Mouse (Mus musculus) urinary bladder, adult 18-20 months (tissue): ENCODE results near the gene Hps1.

Source experiments
- DNase-seq, 2 experiments: peaks; one replicate each; pipeline ENCODE4 v3.0.0; 2022; ENCODE audit warnings: low spot score in 2 of 2, mixed read lengths in 2 of 2

Hps1 gene

GRCm38 (mm10) chr19:42755148-42755870 is 24.5 kb downstream of the Hps1 start:
- DNase-seq: no peak

DNA sequence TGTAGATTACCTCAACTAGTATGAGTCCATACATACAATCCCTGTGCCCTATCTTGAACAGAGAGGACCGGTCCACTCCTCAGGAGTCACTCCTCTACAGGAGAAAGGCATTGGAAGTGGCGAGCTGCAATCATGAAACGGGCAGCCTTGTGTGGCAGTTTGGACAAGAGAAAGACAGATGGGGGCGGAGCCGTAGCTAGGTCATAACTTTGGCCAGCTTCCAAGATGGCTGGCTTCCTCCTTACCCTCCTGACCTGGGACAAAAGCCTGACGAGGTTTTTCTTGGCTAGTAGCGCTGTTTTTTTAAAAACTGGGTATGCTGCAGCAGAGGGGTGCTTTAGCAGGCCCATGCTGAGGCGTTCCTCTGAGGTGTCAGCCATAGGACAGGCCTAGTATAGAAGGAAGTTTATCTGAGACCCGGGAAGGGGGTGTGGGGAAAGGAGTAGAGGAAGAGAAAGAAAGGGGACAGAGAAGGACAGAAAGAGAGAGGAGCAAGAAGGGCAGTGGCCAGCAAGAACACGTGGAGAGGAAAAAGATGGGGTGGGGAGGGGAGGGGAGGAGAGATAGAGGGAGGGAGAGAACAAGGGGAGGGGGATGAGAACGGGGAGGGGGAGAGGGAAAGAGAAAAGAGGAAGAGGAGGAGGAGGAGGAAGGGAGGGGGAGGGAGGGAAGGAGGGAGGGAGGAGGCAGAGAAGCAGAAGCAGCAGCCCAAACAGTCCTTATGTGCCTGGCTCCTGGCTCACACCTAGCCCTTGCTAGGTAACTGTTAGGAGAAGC is 26.4 kb downstream of the Hps1 start:
- peak; percentile 44 to 59 for DNase-seq

DNA sequence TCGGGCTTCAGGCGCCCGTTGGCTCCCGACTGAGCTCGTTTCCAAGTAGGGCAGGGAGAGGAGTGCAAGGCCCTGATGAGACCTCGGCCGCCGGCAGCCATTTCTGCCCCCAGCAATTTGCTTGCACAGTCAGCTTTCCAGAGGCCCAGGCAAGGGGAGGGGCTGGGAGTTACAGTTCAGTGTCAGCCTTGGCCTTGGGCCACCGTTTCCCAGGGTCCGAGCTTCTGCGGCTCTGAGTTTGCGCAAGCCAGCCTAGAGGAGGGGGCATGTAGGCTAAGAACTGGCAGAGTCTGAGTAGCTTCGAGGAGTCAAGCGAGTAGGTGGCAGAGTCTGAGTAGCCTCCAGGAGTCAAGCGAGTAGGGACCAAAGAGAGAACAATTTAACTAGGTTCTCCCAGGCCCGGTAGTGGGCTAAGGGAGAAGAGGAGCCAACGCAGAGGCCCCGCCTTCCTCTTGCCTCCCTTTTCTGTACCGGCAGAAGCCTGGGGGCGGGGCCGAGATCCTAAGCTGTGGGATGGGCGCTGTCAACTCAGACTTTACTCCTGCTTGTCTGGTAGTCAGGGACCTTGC is 27.3 kb downstream of the Hps1 start, which contains the start of gene Pyroxd2:
Gene Pyroxd2 (minus strand): TSS at position 413 of the 569 bp plus-strand sequence.
- DNase-seq: peak; percentile 55 to 69

GRCm38 (mm10) chr19:42750196-42750595 is 29.6 kb downstream of the Hps1 start:
- no peak for DNase-seq

DNA sequence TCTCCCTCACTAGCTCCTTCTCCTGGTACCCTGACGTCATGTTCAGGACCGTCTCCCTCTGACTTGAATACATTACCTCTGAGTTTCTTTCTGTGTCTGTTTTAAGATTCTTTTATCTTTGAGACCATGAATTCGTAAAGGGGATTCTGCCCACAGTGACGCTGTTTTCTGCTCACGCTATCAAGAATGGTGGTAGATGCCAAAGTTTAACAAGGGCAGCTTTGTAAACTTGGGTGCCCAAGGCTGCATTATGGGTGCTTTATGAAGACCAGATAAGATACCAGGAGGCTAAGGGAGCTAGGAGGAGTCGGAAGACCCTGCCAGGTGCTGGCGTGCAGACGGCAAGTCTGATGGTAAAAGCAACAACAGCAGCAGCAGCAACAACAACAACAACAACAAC is 33.1 kb downstream of the Hps1 start:
- DNase-seq: no peak

DNA sequence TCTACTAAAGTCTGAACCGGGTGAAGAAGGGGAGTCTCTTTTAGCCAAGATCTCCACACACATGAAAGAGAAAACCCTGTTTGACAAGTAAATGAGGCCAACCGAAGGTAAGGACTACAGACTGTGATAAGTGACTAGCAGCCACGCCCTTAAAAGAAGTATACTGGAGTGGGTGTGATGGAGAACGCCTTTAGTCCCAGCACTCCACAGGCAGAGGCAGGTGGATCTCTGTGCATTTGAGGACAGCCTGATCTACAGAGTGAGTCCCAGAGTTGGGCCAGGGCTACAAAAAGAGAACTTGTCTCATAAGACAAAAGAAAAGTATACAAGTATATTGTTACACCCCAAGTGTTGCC is 33.9 kb downstream of the Hps1 start:
- DNase-seq: no peak

DNA sequence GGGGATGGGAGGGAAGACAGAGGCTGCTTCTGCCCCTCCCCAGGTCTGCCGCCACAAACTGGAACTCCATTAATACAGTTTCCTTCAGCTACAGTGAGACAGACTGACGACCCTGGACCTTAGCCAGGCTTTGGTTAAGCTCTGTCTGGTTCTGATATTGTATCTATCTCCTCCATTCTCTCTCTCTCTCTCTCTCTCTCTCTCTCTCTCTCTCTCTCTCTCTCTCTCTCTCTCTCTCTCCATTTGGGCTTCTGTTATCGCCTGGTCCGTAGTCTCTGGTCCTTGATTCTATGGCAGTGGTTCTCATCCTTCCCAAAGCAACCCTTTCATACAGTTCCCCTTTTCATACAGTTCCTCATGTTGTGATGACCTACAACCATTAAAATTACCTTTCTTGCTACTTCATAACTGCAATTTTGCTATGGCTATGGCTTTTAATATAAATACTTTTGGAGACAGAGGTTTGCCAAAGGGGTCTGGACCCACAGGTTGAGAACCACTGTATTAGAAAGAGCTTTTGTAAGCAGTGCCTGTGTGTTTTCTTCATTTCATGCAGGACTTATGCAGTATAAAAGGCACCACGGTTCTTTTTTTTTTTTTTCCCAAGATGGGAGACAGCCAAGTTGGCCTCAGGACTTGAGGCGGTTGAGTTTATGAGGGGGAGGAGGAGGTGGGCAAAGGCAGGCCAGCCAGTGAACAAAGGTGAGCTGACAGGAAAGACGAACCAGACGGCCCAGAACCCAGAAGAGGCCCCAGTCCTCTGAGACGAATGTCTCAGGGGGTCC is 34.5 kb downstream of the Hps1 start:
- no peak for DNase-seq

GRCm38 (mm10) chr19:42744162-42744586 is 35.6 kb downstream of the Hps1 start:
- DNase-seq: peak in 1 of 2 experiments; percentile 42

- no peak for DNase-seq
Observed at GRCm38 (mm10) chr19:42743261-42743660, 36.5 kb downstream of the Hps1 start.

DNA sequence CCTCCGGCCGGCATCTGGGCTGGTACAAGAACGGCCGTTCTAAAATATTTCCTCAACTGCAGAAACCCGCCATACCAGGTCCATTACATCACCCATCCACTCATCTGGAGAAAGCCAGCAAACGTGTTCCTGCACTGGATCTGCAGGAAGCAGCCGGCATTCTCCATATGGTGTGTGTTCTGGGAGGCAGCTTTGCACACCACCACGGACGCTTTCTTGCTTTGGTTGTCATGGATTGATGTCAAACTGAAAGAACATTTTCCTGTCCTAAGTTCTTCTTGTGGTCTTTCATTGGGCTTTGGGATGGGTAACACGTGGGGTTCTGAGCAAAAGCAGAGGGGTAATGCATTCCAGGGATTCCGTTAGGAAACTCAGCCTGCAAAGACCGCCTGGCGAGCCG is 37.9 kb downstream of the Hps1 start:
- DNase-seq: no peak

DNA sequence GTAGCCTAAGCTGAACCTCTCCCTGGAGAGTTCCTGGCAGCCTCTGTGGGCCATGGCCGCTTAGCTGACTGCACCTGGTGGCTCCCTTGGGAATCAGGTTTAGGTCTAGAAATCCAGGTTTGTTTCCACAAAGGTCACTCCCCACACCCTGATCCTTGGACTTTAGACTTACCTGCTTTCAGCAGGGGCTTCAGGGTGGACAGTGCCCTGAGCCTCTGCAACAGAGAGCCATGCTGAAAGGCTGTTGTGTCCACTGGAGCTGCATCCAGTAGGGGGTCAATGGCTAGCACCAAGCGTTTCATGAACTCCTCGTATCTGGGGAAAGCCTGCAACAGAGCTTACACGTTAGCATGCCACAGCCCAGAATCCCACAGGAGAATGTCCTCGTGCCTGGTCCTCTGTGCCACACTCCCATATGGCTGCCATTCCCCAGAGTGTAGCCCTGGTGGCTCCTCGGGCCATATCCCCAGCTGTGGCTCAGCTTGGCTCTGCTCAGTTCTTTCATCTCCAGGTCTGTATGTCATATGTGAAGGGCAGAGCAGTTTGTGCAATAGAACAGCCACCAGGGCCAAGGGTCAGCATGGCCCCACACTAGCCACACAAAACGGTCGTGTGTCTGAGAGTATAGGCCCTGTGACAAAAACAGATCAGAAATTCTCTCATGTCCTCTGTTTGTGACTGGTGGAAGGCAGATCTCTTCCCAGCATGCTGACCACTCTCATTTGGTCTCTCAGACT is 39.4 kb downstream of the Hps1 start:
- DNase-seq: no peak

DNA sequence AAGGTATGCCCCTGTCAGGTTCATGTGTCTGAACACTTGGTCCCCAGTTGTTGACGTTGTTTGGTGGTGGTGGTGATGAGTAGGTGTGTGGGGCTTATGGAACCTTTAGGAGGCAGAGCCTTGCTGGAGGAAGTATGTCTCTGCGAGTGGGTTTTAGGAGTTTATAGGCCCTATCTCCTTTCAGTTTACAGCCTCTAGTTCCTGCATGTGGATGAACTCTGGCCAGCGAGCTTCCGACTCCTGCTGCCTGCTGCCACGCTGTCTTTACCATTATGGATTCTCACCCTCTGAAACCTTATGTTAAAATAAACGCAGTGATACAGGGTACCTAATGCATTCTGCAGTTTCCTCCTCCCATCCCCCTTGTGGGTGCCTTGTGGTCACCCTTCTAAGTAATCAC is 40.0 kb downstream of the Hps1 start:
- DNase-seq: no peak

DNA sequence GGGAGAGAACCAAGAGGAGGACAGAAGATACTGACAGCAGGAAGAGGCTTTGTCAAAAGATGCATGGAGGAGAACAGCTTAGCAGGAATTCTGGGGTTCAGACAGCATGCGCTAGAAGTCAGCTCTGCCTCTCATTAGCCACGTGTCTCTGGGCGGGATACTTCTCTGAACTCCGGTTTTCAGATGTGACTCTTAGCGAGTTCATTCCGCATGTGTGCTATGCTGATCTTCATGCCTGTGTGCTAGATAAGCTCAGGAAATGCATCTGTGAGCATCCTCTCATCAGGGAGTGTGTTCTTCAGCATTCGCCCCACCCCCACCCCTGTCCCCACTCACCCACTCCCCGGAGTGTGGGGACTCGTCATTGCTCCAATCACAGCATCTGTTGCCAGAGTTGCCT is 42.0 kb downstream of the Hps1 start:
- DNase-seq: no peak

DNA sequence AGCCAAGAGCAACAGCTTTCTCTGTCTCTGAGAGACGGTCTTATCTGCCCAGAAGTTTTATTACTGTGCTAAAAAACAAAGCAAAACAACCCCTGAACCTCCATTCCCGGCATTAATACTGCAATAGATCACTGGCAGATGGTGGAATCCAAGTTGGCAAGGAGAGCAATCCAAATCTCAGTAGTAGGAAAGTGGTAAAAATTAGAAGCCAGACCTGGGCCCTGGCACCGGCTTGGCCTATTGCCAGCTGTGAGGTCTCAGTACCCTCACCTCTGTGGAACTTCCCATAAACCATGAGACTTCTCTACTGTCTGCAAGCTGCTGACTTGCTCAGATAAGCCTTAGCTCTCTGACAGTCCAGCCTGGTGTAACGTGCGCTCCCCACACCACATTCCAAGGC is 44.8 kb downstream of the Hps1 start:
- no peak for DNase-seq

- DNase-seq: no peak
Observed at GRCm38 (mm10) chr19:42727424-42727823, 52.4 kb downstream of the Hps1 start.

- DNase-seq: no peak
Observed at GRCm38 (mm10) chr19:42726766-42727165, 53.0 kb downstream of the Hps1 start.

GRCm38 (mm10) chr19:42725973-42726350 is 53.8 kb downstream of the Hps1 start:
- no peak for DNase-seq

DNA sequence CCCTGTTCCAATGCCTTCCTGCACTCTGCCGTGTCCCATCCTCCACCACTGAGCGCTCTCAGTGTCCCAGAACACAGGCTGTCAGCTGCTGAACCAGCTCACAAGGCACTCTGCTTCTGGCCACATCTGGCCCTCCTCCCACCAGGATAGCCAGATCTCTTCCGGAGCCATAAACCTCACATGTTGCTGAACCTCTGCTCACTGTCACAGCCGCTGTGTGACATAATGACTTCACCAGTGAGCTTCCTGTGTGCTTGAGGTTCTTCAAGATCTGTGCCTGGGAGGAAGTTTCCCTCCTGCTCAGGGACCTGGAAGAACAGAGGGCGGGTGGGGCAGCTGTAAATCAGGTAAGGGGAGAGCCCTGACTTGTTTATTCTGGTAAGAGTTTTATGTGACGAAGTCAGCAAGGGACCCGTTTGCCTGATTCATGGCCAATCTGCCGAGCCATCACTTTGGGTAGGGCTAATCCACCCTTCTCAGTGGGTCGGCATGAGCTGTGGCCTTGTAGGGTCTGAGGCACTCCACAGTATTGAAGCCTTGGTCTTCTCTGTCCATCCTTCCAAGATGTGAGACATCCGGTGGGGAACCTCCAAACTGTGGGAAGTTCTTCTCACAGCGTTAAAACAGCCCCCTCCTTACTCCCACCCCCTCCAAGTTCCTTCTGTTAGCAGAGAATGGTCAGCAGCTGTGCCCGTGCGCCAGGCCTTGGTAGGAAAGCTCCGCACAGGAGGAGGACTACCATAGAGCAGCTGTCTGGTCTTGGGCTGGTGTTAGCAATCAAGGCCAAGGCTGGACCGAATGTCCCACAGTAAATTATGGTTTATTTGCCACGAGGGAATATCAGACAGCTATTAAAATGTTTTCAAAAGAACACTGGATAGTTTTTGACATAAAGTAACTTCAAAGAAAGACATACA is 54.5 kb downstream of the Hps1 start:
- no peak for DNase-seq

- no peak for DNase-seq
Observed at GRCm38 (mm10) chr19:42723302-42723701, 56.5 kb downstream of the Hps1 start.

GRCm38 (mm10) chr19:42722500-42722899 is 57.3 kb downstream of the Hps1 start:
- DNase-seq: no peak
